Mouse (Mus musculus): ENCODE results near the gene Gphb5. TPM values are rescaled to one million over a fixed set of nuclear protein-coding genes. Genes with fewer than 3 reads are reported as not detected.

Gene Gphb5
- polyA plus RNA-seq, 1 experiment from 2014 or later = not detected

GRCm38 (mm10) chr12:75414991-75415390 is 1.6 kb downstream of the Gphb5 start:
- no peaks in the 10 kb centered on the region for H3K36me3 ChIP-seq (ENCODE audit: control insufficient read depth, insufficient read depth, low read length)
- H3K4me3 ChIP-seq (ENCODE audit: low read depth, low read length) = no peak overlapping the region
- H3K9me3 ChIP-seq (ENCODE audit: control insufficient read depth, low read length) = no peaks in the 10 kb centered on the region
- H3K4me1 ChIP-seq (replicated peaks; ENCODE audit: control insufficient read depth, insufficient read depth, low read length) = no peaks in the 10 kb centered on the region
- H3K9ac ChIP-seq (ENCODE audit: low read depth, low read length) = no peak overlapping the region
- H3K27me3 ChIP-seq (replicated peaks; ENCODE audit: control insufficient read depth, insufficient read depth, low read length) = no peaks in the 10 kb centered on the region
- no peak overlapping the region for H3K4me2 ChIP-seq
- WGBS = 61% methylated on average over 6 of the region's 6 CpGs
- H3K27ac ChIP-seq (ENCODE audit: low read depth, low read length) = no peak overlapping the region
- ATAC-seq (replicated peaks; ENCODE audit: low FRiP score) = no peak
- no peak for DNase-seq (ENCODE audit: low spot score)

GRCm38 (mm10) chr12:75412964-75413363 is 3.6 kb downstream of the Gphb5 start:
- no peak overlapping the region for H3K4me3 ChIP-seq (ENCODE audit: low read depth, low read length)
- no peaks in the 10 kb centered on the region for H3K27me3 ChIP-seq (replicated peaks; ENCODE audit: control insufficient read depth, insufficient read depth, low read length)
- H3K36me3 ChIP-seq (ENCODE audit: control insufficient read depth, insufficient read depth, low read length) = no peaks in the 10 kb centered on the region
- no peak for ATAC-seq (replicated peaks; ENCODE audit: low FRiP score)
- H3K4me1 ChIP-seq (replicated peaks; ENCODE audit: control insufficient read depth, insufficient read depth, low read length) = no peaks in the 10 kb centered on the region
- no peaks in the 10 kb centered on the region for H3K9me3 ChIP-seq (ENCODE audit: control insufficient read depth, low read length)
- DNase-seq (ENCODE audit: low spot score) = no peak
- no peak overlapping the region for H3K9ac ChIP-seq (ENCODE audit: low read depth, low read length)
- no peak overlapping the region for H3K4me2 ChIP-seq
- WGBS = 76% methylated on average over 9 of the region's 9 CpGs
- H3K27ac ChIP-seq (ENCODE audit: low read depth, low read length) = no peak overlapping the region

GRCm38 (mm10) chr12:75397077-75397476 is 19.5 kb downstream of the Gphb5 start:
- DNase-seq (ENCODE audit: low spot score) = no peak
- 63% methylated on average over 7 of the region's 7 CpGs for WGBS

DNA sequence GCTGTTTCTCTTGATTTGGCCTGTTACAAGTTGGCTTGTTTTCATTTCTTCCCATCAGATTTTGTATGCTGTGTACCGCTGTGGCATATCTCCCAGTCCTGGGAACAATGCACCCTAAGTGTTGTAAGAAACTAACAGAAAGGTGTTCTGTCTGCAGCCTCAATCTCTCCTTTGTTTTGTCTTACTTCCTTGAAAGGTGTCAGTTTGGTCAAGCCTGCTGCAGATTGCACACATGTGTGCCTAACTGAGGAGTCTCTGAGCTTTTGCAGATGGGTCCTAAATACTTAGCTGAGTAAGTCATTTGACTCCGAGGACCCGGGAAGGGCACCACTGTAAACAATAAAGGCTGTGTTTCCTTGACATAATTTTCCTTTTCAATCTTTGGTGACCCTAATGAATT is 20.0 kb downstream of the Gphb5 start:
- WGBS = 85% methylated on average over 3 of the region's 3 CpGs

More at GRCm38 (mm10) chr12:75397077-75397476, 19.5 kb downstream of the Gphb5 start:
- Histone ChIP-seq H3K4me1 (replicated peaks; ENCODE audit: control insufficient read depth, insufficient read depth, low read length) (no peaks in the 10 kb centered on the region), H3K9ac (ENCODE audit: low read depth, low read length) (no peak overlapping the region), H3K27me3 (replicated peaks; ENCODE audit: control insufficient read depth, insufficient read depth, low read length) (no peaks in the 10 kb centered on the region), H3K9me3 (ENCODE audit: control insufficient read depth, low read length) (no peaks in the 10 kb centered on the region), H3K27ac (ENCODE audit: low read depth, low read length) (no peak overlapping the region), H3K4me3 (ENCODE audit: low read depth, low read length) (no peak overlapping the region), H3K36me3 (ENCODE audit: control insufficient read depth, insufficient read depth, low read length) (no peaks in the 10 kb centered on the region), H3K4me2 (no peak overlapping the region)
- no peak for ATAC-seq (replicated peaks; ENCODE audit: low FRiP score)

DNA sequence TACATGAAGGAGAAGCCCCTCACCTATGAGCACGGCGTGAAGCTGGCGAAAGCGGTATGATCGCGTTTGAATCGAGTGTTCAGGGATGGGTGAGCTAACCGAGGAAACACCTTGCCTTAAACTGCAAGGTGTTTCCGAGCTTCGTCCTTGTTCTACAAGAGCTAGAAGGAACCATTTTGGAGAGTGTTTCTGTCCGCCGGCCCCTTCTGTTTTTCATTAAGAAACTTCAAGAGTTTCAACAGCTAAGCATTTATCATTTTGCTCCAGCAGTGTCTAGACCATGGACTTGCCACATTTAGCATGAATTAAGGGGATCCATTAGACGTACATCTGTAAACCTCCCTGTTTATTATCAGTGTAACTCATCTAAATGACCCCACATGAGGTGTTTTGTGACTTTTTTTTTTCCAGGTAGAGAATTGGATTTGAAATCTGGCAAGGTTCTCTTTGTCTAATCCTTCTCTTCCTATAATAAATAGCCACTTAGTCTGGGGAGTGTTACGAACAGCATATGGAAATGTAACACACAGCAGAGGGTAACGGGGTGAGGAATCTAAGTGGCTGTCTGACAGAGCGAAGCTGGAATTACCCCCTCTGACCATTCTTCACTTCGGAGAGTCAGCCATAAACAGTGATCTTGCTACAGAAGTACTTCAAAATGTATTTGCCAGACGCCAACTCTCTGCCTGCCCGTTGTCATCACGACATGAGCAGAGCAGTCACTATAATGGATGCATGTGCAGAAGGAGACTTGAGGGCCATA is 22.4 kb downstream of the Gphb5 start:
- DNase-seq (ENCODE audit: low spot score) = no peak

More for the DNA sequence above, 20.0 kb downstream of the Gphb5 start:
- no peaks in the 10 kb centered on the region for H3K36me3 ChIP-seq (ENCODE audit: control insufficient read depth, insufficient read depth, low read length)
- no peak overlapping the region for H3K4me3 ChIP-seq (ENCODE audit: low read depth, low read length)
- ATAC-seq (replicated peaks; ENCODE audit: low FRiP score) = no peak
- H3K9ac ChIP-seq (ENCODE audit: low read depth, low read length) = no peak overlapping the region
- H3K4me1 ChIP-seq (replicated peaks; ENCODE audit: control insufficient read depth, insufficient read depth, low read length) = no peaks in the 10 kb centered on the region
- no peaks in the 10 kb centered on the region for H3K27me3 ChIP-seq (replicated peaks; ENCODE audit: control insufficient read depth, insufficient read depth, low read length)
- no peak overlapping the region for H3K27ac ChIP-seq (ENCODE audit: low read depth, low read length)
- DNase-seq (ENCODE audit: low spot score) = no peak
- no peak overlapping the region for H3K4me2 ChIP-seq
- H3K9me3 ChIP-seq (ENCODE audit: control insufficient read depth, low read length) = no peaks in the 10 kb centered on the region

DNA sequence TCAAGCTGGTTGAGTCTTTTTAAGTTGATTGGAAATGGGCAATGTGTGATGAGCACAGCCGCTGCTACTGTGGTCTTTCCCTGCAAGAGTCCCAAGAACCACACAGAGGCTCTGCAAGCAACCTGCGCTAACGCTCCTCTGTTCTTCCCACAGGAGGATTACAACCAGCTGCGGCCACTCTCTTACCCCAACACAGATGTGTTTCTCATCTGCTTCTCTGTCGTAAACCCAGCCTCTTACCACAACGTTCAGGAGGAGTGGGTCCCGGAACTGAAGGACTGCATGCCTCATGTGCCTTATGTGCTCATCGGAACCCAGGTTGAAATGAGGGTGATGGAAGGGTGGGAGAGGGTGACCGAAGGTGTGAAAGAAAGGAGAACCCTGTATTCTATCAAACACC is 25.1 kb downstream of the Gphb5 start:
- Histone ChIP-seq H3K9me3 (ENCODE audit: control insufficient read depth, low read length) (no peaks in the 10 kb centered on the region), H3K9ac (ENCODE audit: low read depth, low read length) (no peak overlapping the region), H3K36me3 (ENCODE audit: control insufficient read depth, insufficient read depth, low read length) (no peaks in the 10 kb centered on the region), H3K4me3 (ENCODE audit: low read depth, low read length) (no peak overlapping the region), H3K4me1 (replicated peaks; ENCODE audit: control insufficient read depth, insufficient read depth, low read length) (no peaks in the 10 kb centered on the region), H3K4me2 (no peak overlapping the region), H3K27me3 (replicated peaks; ENCODE audit: control insufficient read depth, insufficient read depth, low read length) (no peaks in the 10 kb centered on the region), H3K27ac (ENCODE audit: low read depth, low read length) (no peak overlapping the region)
- DNase-seq (ENCODE audit: low spot score) = no peak
- no peak for ATAC-seq (replicated peaks; ENCODE audit: low FRiP score)
- 81% methylated on average over 9 of the region's 9 CpGs for WGBS

More for the DNA sequence above, 22.4 kb downstream of the Gphb5 start:
- Histone ChIP-seq H3K9ac (ENCODE audit: low read depth, low read length) (no peak overlapping the region), H3K4me3 (ENCODE audit: low read depth, low read length) (no peak overlapping the region), H3K27me3 (replicated peaks; ENCODE audit: control insufficient read depth, insufficient read depth, low read length) (no peaks in the 10 kb centered on the region), H3K9me3 (ENCODE audit: control insufficient read depth, low read length) (no peaks in the 10 kb centered on the region), H3K4me1 (replicated peaks; ENCODE audit: control insufficient read depth, insufficient read depth, low read length) (no peaks in the 10 kb centered on the region), H3K4me2 (no peak overlapping the region), H3K27ac (ENCODE audit: low read depth, low read length) (no peak overlapping the region), H3K36me3 (ENCODE audit: control insufficient read depth, insufficient read depth, low read length) (no peaks in the 10 kb centered on the region)
- 83% methylated on average over 20 of the region's 20 CpGs for WGBS
- ATAC-seq (replicated peaks; ENCODE audit: low FRiP score) = no peak

GRCm38 (mm10) chr12:75389308-75390135 is 27.1 kb downstream of the Gphb5 start:
- Histone ChIP-seq H3K27ac (ENCODE audit: low read depth, low read length) (no peak overlapping the region), H3K4me2 (no peak overlapping the region), H3K4me1 (replicated peaks; ENCODE audit: control insufficient read depth, insufficient read depth, low read length) (no peaks in the 10 kb centered on the region), H3K9ac (ENCODE audit: low read depth, low read length) (no peak overlapping the region), H3K4me3 (ENCODE audit: low read depth, low read length) (no peak overlapping the region), H3K9me3 (ENCODE audit: control insufficient read depth, low read length) (no peaks in the 10 kb centered on the region), H3K36me3 (ENCODE audit: control insufficient read depth, insufficient read depth, low read length) (no peaks in the 10 kb centered on the region), H3K27me3 (replicated peaks; ENCODE audit: control insufficient read depth, insufficient read depth, low read length) (no peaks in the 10 kb centered on the region)
- WGBS = 47% methylated on average over 20 of the region's 20 CpGs
- DNase-seq (ENCODE audit: low spot score) = no peak
- no peak; the same call in 1 of the 2 replicates for ATAC-seq (replicated peaks; ENCODE audit: low FRiP score)

DNA sequence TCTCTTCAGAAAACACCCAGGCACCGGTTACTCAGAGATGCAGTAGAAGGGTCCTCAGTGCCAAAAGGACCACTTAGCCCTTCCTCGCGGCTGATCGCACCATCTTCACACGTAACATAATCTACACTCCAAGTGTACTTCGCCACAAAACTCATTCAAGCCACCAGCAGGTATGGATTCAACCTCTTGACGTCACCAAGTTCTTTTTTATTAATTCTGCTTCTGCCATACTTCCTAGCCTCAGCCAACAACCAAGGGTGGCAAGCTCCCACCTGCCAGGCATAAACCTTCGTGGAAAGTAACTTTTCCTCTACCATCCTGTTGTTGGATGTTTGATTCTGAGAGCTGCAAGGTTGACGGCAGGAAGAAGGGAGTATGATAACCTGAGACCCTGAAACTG is 28.1 kb downstream of the Gphb5 start:
- Histone ChIP-seq H3K27ac (ENCODE audit: low read depth, low read length) (no peak overlapping the region), H3K4me1 (replicated peaks; ENCODE audit: control insufficient read depth, insufficient read depth, low read length) (no peaks in the 10 kb centered on the region), H3K36me3 (ENCODE audit: control insufficient read depth, insufficient read depth, low read length) (no peaks in the 10 kb centered on the region), H3K27me3 (replicated peaks; ENCODE audit: control insufficient read depth, insufficient read depth, low read length) (no peaks in the 10 kb centered on the region), H3K9me3 (ENCODE audit: control insufficient read depth, low read length) (no peaks in the 10 kb centered on the region), H3K4me2 (no peak overlapping the region), H3K9ac (ENCODE audit: low read depth, low read length) (no peak overlapping the region), H3K4me3 (ENCODE audit: low read depth, low read length) (no peak overlapping the region)
- no peak for DNase-seq (ENCODE audit: low spot score)
- ATAC-seq (replicated peaks; ENCODE audit: low FRiP score) = no peak
- WGBS = 89% methylated on average over 9 of the region's 9 CpGs
